Mouse (Mus musculus) gastrocnemius, adult 8-10 months (tissue): ENCODE results near the gene 4833439L19Rik. TPM values are rescaled to one million over a fixed set of nuclear protein-coding genes. Genes with fewer than 3 reads are reported as not detected.
A peak's percentile ranks its signal among the peaks of the same experiment; 100 is the strongest.
"Not testable (repeated sequence)": the region's sequence is repeated elsewhere in the genome, so short reads cannot be mapped to it uniquely, and the experiment has no call there.

ENCODE experiments used
- DNase-seq, 2 experiments: peaks; one replicate each; pipeline ENCODE4 v3.0.0; 2022; ENCODE audit warnings: low spot score in 2 of 2
- total RNA-seq, 4 experiments: library from RNA; stranded (reverse); gene quantifications; 2 replicates each; pipeline ENCODE4 v1.2.4; 2022

4833439L19Rik gene
- total RNA-seq, result 100 to 1,000 TPM; 213 to 249 (median 236) TPM

DNA sequence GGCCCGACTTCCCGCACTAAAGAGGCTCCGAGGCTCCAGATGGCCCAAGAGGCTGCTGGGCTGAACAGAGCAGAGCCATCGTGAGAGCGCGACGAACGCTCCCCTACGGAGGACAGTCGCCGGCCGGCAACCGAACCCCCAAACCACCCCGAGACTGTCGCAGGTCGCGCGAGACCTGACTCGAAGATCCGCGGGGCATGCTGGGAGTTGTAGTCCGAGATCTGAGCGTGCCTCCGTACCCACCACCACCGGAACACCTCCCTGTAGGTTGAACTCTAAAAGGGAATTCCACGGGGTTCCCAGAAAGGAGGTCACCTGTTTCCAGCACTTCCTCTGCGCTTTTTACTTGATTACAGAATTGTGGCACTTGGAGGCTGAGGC lies at the start of gene 4833439L19Rik:
Gene 4833439L19Rik (minus strand): TSS at position 235 of the 381 bp plus-strand sequence.
- peak; percentile 86 to 89 for DNase-seq

DNA sequence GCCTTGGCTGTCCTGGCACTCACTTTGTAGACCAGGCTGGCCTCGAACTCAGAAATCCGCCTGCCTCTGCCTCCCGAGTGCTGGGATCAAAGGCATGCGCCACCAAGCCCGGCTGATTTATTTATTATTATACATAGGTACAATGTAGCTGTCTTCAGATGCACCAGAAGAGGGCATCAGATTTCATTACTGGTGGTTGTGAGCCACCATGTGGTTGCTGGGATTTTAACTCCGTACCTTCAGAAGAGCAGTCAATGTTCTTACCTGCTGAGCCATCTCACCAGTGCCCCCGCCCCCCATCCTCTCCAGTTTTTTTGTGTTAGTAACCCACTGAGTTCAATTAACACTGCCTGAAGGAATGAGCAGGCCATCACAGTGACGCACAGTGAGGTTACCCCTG lies 47.9 kb upstream of the 4833439L19Rik start:
- DNase-seq, result not testable (repeated sequence)

DNA sequence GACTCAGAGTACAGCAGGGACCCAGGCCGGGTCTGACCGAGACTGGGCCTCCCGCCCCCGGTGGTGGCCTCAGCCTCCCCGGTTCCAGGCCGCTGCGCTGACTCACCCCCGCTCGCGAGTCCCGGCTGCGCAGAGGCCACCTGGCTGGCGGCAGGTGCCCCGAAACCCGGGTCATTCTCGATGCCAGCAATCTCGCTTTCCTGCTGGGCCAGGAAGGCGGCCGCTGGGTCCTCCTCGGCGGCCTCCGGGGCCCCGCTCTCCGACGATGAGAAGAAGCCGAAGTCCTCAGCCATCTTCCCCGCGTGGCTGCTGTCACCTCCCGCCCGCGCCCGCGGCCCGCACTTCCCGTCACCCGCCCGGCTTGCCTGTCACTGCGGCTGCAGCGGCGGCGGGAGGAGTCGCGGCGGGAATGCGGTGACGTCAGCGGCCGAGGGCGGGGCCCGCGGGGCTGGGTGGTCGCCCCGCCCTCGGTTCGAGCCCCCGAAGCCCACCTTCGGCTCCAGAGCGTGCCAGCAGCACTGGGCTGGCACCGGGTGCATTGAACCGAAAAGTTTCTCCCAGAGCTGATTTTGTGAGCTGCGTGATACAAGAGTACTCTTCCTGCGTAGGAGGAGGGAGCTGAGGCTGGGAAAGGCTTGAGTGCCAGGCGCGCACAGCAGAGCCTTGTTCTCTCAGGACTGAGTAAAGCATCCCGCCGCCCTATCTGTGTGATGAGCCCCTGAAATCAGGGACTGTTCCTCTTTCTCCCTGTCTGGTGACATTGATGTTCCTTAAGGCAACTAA lies 45.9 kb upstream of the 4833439L19Rik start, which contains the start of gene Cltb:
Gene Cltb (minus strand): TSS at position 373 of the 783 bp plus-strand sequence.
- DNase-seq, result peak; percentile 83 to 84

DNA sequence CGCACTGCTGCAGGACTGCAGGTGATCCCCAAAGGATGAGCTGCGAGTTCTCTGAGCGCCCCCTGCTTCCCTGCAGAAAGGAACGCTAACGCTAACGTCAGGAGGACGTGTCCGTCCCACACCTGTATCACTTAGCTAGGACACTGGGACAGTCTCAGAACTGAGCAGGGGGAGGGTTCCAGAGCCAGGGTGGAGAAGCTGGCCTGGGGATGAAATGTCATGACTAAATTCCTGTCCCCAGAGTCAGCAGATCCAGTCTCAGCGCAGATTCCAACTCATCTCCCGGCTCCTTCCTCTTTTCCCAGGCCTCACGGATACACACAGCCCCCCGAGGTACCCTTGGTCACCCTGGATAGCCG lies 45.4 kb upstream of the 4833439L19Rik start:
- peak; percentile 17 to 20 for DNase-seq

DNA sequence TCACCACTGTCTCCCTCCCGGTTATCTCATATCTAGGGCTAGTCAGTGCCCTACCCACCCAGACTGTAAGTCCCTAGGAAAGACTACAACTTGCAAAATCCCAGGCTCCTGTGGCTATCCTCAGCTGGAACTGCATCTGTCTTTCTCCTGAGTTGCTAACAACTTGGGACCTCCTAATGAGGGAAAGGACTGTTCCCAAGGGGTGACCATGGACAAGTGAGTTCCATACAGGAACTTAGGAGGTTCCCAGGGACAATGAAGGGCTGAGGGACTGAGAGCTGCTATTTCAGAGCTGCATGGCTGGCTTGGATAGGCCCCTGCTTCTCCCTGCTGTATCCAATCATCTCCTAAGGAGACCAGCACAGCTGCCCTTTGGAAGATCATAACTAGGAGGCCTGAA lies 44.1 kb upstream of the 4833439L19Rik start:
- DNase-seq, result no peak

DNA sequence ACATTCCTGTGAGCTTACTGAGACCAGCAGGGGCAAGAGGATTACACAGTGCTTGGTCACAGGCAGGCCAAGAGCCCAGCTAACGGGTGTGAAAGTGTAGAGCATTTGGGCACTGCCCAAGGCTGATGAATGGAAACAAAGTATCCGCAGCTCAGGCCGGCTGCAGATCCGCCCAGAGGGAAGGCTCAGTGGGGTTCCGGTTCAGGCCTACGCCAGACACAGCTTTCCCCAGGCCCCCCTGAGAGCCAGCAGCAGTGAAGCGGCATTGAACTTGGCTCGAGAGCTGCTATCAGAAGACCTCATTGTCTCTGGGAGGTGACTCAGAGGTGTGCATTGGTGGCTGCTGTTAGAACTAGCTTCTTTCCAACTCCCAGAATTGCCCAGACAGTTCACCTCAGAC lies 43.4 kb upstream of the 4833439L19Rik start:
- DNase-seq, result peak in 1 of 2 experiments; percentile 26

DNA sequence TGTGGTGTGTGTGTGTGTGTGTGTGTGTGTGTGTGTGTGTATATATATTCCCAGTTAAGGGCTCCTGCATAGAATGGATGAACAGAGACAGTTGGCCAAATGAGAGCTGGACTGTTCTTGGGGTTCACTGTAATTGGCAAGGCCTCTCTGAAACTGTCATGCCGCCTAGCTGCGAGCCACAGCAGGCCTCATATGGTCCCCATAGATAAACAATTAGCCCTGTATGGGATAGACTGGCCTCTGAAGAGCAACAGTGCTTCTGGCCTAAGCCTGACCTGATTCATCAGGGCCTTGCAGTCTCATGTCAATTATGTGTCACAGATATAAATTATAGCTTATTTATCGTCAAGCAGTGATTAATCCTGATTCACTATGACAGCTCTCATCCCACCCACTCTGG lies 42.8 kb upstream of the 4833439L19Rik start:
- DNase-seq, result no peak

DNA sequence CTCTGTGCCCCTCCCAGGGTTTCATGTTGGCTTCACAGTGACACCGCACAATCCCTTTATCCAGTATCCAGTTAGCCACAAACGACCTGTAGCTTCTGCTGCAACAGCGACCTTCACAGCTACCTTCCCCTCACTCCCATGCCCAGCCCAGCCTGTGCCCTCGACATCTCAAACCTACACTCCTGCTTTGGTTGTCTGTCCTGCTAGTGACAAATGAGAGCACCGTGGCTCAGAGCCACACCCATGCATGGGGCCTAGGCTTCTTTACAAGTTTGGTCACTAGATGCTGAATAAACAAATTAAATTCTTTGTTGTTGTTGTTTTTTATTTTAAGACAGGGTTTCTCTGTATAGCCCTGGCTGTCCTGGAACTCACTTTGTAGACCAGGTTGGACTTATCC lies 42.0 kb upstream of the 4833439L19Rik start:
- no peak for DNase-seq

DNA sequence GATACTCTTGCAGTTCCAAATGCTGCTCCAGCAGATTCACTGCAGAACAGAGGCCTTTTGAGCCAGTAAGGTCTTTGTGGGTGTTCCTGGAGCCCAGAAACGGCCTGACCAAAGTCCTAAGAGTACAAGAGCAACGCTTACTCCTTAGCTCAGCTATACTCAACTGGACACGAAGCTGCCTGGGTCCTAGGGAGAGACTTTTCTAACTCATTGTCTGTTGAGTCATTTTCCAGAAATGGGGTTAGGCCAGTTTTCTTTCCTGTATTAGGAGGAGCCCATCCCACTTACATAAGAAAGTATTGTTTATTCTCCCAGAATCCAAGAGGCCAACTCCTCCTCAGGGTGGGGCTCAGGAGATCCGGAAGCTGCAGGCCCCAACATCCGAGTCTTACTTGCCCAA lies 40.2 kb upstream of the 4833439L19Rik start:
- no peak for DNase-seq

DNA sequence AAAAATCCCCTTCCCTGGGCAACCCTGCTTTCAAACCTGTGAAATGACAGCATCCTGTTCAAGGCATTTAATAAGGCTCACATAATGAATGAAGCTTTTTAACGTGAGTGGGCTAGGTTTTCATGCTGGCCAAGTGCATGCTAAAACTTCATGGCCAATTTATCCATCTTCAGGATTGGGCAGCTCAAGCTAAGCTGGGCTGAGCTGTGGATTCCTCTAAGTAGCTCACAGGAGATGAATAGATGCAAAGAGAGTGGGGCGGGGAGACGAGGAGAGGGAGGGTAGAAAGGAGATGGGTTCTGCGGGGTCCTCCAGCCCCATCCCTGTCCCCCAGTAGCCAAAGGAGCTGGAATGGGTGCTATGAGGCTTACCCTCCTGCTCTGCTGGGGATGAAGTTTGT lies 39.0 kb upstream of the 4833439L19Rik start:
- DNase-seq, result no peak

DNA sequence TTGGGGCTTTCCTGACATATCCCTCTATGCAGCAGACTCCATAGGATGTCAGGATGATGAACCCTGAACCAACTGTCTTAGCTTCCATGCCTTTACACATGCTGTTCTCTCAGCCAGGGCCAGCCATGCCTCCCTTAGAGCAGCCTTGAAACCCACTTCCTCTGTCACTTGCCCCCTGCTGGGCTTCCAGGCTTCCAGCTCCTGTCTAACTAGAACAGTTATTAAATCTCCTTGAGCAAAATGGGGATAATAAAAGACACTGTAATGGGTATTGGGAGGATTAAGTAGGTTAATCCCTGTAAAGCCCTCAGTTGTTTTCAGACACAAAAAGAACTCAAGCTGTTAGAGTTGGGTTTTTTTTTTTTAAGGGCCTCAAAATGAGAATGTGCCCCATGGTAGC lies 38.3 kb upstream of the 4833439L19Rik start:
- no peak for DNase-seq

DNA sequence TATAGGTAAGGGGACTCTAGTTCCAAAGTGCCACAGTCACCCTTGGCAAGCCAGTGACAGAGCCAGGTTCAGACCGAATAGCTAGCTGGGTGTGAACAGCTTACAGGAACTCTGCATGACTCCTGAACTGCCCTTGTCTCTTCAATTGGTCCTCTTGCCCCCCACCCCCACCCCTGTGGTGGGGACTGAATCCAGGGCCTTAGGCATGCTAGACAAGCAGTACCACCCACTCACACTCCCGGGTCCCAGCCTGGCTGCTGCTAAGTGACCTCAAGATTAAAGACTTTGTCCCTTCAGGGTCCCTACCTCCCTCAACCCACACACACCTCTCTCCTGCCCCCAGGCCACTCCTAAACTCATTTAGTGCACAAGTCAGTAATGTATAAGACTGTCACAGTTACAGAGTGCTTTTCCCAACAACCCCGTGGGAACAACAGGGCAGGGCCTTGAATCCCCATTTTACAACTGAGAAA lies 37.4 kb upstream of the 4833439L19Rik start:
- no peak for DNase-seq

DNA sequence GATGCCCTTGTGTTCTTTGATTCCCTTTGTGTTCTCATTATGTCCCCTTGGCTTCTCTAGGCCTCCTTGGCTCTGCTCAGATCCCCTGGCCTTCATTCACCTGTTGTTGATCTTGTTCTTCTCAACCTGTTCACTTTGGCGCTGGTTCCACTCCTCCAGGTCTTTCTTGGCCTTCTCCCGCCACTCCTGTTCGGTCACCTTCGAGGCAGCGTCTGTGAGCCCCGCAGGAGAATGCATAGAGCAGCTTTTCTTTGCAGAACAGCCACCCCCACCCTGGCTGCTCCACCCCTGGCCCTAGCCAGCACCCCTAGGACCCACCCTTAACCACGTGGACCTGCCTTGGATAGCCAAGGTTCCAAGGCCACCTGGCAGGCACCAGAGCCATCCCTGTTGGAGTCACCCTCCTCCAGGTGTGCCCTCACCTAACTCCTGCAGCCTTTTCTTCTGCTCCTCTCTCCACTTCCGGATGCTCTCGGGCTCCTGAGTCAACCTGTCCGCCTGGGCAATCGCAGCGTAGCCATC lies 33.4 kb upstream of the 4833439L19Rik start:
- no peak for DNase-seq

DNA sequence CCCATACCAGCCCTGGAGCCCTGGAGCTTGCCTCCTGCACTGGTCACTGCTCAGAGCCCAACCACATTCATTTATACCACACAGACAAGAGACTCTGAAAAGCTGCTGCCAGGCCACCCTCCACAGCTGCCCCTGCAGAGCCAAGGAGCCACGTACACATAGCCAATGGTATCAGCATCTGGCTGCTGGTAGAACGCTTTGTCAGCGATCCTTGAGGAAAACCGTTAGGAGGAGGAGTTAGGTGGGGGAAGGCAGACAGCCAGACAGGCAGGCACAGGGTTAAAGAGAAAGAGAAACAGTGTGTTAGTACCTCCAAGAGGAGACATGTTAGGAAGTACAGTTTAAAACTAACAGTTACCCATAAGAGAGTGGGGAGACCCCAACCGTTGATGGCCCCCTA lies 31.6 kb upstream of the 4833439L19Rik start:
- no peak for DNase-seq

DNA sequence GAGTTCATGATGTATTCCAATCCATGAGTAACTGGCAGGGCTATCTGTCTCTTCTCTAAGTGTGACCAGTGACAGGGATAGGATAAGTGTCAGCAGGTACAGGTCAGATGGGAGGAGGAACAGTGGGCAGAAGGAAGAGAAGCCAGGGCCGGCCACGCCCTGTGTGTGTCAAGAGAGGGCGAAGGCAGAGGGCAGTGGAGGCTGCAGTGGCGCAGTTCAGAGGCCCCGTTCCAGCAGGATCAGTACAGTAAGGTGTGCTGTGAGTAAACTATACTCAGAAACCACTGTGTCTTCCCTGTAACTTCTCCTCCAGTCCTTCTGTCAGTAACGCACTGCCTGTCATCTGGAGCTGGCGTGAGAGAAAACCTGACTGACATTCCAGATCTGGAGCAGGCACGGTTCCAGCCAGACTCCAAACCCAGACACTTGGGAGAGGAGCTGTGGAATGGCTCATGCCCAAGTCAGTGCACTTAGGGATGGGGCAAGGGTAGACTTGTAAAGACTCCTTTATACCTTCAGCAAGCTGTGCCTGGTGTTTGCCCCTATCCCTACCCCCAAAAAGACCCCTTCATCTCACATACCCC lies 31.0 kb upstream of the 4833439L19Rik start:
- no peak for DNase-seq

DNA sequence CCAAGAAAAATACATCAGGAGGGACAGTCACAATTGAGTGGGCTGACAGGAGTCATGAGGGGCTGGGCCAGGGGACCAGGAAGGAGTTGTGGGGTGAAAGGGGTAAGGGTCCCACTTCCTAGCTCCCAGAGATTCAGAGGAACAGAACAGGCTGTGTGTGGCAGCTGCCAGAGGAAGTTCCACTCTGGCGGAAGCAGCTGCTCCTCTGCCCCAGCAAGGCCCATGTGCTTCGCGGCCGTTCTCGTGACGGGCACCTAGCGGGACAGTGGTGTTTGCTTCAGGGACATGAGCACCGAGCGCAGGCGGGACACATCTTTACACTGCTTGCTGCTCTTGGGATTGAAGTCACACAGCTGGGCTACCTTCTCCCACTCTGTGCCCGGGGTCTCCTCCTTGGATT lies 28.4 kb upstream of the 4833439L19Rik start:
- no peak for DNase-seq

DNA sequence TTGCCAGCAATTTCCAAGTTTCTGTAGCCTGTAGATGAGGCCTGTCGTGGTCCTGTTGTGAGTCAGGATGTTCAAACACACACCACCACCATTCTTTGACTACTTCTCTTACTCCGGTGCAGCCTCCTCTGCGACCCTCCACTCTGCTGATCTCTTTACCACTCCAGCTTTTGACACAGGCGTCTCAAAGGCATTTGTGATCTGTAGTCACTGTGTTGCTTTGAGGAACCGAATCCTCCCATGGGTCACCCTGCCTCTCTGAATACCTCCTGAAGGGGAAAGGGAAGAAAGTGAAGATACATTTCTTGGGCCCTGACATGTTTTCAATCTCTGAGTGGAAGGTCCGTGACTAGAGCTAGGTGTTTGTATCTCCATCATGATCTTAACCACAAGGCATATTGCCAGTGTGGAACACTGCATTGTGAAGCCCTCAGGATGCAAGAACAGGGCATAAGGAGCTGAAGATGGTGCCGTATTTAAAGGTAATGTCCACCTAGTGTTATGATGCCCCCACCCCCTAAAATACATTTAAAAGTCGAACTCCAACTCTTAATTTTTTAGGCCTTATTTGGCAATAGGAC lies 26.6 kb upstream of the 4833439L19Rik start:
- no peak for DNase-seq

DNA sequence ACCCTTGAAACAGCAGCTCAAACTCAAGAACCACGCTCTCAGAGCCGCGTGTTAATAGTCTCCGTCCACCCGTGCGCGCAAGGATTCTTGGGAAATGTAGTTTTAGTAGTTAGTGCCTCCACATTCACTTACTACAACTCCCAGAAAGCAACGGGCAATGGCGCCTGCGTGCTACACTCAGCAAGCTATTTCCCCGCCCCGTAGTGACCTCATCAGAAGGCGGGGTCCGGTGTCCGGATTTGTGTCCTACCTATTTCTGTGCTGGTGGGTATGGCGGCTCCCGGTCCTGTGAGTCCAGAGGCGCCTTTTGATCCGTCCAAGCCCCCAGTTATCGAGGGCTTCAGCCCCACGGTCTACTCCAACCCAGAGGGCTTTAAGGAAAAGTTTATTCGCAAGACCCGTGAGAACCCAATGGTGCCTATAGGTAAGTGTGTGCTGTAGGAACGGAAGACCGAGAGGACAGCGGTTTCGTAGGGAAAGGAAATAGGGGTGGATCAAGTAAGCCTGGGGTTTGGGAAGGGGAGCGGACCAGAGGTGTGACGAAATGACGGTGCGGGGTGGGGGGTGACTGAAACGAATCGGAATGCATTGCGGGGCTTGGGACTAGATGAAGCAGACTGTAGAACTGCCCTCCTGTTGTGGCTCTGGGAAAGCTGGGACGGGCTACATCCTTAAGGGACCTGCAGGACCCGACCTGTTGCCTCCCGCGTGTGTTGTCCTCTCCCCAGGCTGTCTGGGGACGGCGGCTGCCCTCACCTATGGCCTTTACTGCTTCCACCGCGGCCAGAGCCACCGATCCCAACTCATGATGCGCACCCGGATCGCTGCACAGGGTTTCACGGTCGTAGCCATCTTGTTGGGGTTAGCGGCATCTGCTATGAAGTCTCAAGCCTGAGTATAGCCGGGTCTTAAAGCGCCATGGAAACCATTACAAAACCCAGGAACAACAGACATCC lies 25.0 kb upstream of the 4833439L19Rik start, which contains the start of the genes Nop16 and Higd2a:
Gene Nop16 (minus strand): TSS at position 95 of the 956 bp plus-strand sequence.
Gene Higd2a (plus strand): TSS at position 212 of the 956 bp plus-strand sequence.
- peak; percentile 95 to 96 for DNase-seq

DNA sequence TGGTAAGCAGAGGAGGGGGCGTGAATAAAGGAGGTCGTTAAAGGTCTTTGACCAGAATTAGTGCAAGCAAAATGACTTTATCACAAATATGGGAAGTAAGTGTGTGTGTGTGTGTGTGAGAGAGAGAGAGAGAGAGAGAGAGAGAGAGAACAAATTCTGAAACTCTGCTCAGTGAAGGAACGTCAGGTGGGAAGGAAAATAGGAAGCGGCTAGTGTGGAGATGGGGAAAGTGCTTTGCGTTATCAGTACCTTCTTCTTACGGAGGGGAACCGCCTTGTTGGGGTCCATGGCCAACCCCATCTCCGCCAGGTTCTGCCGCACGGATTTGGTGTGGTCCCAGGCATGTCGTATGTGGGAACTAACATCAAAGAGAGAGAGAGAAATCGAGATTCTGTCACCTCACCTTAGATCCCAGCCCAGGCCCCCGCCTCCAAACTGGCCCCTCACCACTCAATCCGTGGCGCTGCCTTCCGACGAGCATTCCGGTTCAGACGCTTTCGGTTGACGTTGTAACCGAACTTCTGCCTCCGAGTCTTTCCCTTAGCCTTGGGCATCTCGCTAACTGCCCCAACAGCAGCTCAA lies 24.3 kb upstream of the 4833439L19Rik start:
- peak in 1 of 2 experiments; percentile 22 for DNase-seq

DNA sequence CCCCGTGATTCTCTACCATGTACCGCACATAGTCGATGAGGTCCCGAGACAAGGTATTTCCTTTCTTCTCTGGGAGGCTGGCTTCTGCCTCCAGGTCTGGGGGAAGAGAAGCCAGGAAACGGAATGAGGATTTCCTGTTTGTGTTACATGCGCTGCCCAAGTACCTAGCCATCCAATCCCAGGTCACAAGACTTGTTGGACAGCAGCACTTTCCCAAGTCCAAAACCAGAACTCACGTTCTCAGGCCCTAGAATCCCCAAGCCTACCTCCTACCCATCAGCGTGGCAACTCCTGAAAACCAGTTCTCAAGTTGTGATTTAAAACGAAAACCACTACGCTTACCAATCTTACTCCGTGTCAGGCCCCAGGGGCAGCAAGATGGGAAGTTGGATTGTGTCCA lies 20.6 kb upstream of the 4833439L19Rik start:
- no peak for DNase-seq

DNA sequence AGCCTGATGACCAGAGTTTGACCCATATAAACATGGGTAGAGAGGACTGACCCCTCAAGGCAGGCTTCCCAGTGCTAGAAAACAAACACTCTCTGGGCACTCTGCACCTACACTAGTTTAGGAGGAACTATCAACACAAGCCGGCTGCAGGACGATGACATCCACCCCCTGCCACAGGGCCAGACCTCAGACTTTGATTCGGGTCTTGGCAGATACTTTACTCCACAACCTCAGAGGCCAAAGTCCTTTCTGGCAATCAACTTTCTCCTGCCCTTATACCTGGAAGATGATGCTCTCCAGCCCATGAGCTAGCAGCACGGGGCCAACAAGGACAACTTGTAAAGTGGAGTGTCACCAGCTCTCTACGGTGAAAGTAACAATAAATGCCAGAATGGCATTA lies 17.6 kb upstream of the 4833439L19Rik start:
- no peak for DNase-seq
